Mouse (Mus musculus) hindbrain, embryonic 16.5 days (tissue): ENCODE measurements at regions not wholly inside any gene's neighbourhood (a gene's known extent, or its start where the extent isn't known, plus 50 kb on each side); places are given as distances from the start of the nearest gene placed in this dataset.

Source experiments
- ATAC-seq: fragments of 200-750 bp; cut with Nextera tagmentation; 2 replicates; pipeline ENCODE4 v1.8.0; 2017; ENCODE audit warnings: moderate TSS enrichment, moderate library complexity
- H3K27ac ChIP-seq: fragments of 300-500 bp; sonication (generic); 2 replicates; pipeline ENCODE4 v1.5.1; 2014; ENCODE audit warnings: low read depth, mild to moderate bottlenecking, control low read depth, low read length, moderate library complexity
- H3K27me3 ChIP-seq: fragments of 300-500 bp; sonication (generic); replicated peaks from 2 replicates; pipeline ENCODE4 v1.6.1; 2014; ENCODE audit warnings: low read length; ENCODE audit not compliant: control insufficient read depth, insufficient read depth
- H3K36me3 ChIP-seq: fragments of 300-500 bp; sonication (generic); 2 replicates; pipeline ENCODE4 v1.6.1; 2014; ENCODE audit warnings: mild to moderate bottlenecking, low read length, moderate library complexity, mixed read lengths; ENCODE audit not compliant: control insufficient read depth, insufficient read depth
- H3K4me1 ChIP-seq: fragments of 300-500 bp; sonication (generic); 2 replicates; pipeline ENCODE4 v1.6.1; 2014; ENCODE audit warnings: low read depth, low read length; ENCODE audit not compliant: control insufficient read depth, insufficient read depth
- H3K4me2 ChIP-seq: fragments of 300-500 bp; sonication (generic); 2 replicates; pipeline ENCODE4 v1.6.1; 2014; ENCODE audit warnings: mild to moderate bottlenecking, low read length, control low read depth, moderate library complexity
- H3K4me3 ChIP-seq: fragments of 300-500 bp; sonication (generic); 2 replicates; pipeline ENCODE4 v1.5.1; 2014; ENCODE audit warnings: mild to moderate bottlenecking, low read length, control low read depth, moderate library complexity
- H3K9ac ChIP-seq: fragments of 300-500 bp; sonication (generic); 2 replicates; pipeline ENCODE4 v1.6.1; 2014; ENCODE audit warnings: low read depth, mild to moderate bottlenecking, control low read depth, low read length, moderate library complexity
- H3K9me3 ChIP-seq: fragments of 300-500 bp; sonication (generic); 2 replicates; pipeline ENCODE4 v1.6.1; 2014; ENCODE audit warnings: mild to moderate bottlenecking, low read length, moderate library complexity; ENCODE audit not compliant: control insufficient read depth
- WGBS: fragments of 180-500 bp; shearing (Covaris S2); extraction: QIAGEN DNeasy Blood & Tissue Kit; methylation state at CpG from one replicate; pipeline ENCODE4 v1.1.7; 2014; 5-methylcytosine and 5-hydroxymethylcytosine counted together

GRCm38 (mm10) chr4:131405376-131406017 lies 432.6 kb downstream of the Ptpru start:
- H3K27me3 ChIP-seq: no peaks in the 10 kb centered on the region
- H3K4me1 ChIP-seq: peaks cover 10% of the 10 kb centered on the region; the same call in 1 of the 2 replicates
- WGBS: 48% methylated on average over 12 of the region's 12 CpGs
- no peak for ATAC-seq
- H3K36me3 ChIP-seq: no peaks in the 10 kb centered on the region
- H3K4me2 ChIP-seq: no peak overlapping the region
- H3K27ac ChIP-seq: no peak overlapping the region
- H3K9ac ChIP-seq: peak overlapping the region; percentile 27
- no peak overlapping the region for H3K4me3 ChIP-seq
- no peaks in the 10 kb centered on the region for H3K9me3 ChIP-seq

- 59% methylated on average over 3 of the region's 3 CpGs for WGBS
- no peak overlapping the region for H3K27ac ChIP-seq
- H3K4me1 ChIP-seq: peaks cover 10% of the 10 kb centered on the region
- no peaks in the 10 kb centered on the region for H3K36me3 ChIP-seq
- no peak overlapping the region for H3K4me2 ChIP-seq
- H3K9me3 ChIP-seq: no peaks in the 10 kb centered on the region
- H3K27me3 ChIP-seq: no peaks in the 10 kb centered on the region
- no peak for ATAC-seq
- H3K4me3 ChIP-seq: no peak overlapping the region
- H3K9ac ChIP-seq: no peak overlapping the region
Observed at GRCm38 (mm10) chr4:131407464-131407863, 430.6 kb downstream of the Ptpru start.

GRCm38 (mm10) chr4:131408644-131409043 lies 429.4 kb downstream of the Ptpru start:
- Histone ChIP-seq H3K4me1 (peaks cover 10% of the 10 kb centered on the region), H3K27ac (no peak overlapping the region), H3K4me2 (no peak overlapping the region), H3K27me3 (no peaks in the 10 kb centered on the region), H3K9me3 (no peaks in the 10 kb centered on the region), H3K9ac (no peak overlapping the region), H3K36me3 (no peaks in the 10 kb centered on the region), H3K4me3 (no peak overlapping the region)
- WGBS: 96% methylated on average over 1 of the region's 1 CpGs
- no peak for ATAC-seq

GRCm38 (mm10) chr4:131409805-131410204 lies 428.3 kb downstream of the Ptpru start:
- no peak overlapping the region for H3K4me3 ChIP-seq
- peaks cover 10% of the 10 kb centered on the region for H3K4me1 ChIP-seq
- no peaks in the 10 kb centered on the region for H3K27me3 ChIP-seq
- H3K36me3 ChIP-seq: no peaks in the 10 kb centered on the region
- H3K4me2 ChIP-seq: no peak overlapping the region
- 0 out of 2 replicates have a peak, but pooled peaks have one; percentile 56 for ATAC-seq
- no peaks in the 10 kb centered on the region for H3K9me3 ChIP-seq
- 28% methylated on average over 3 of the region's 3 CpGs for WGBS
- no peak overlapping the region for H3K9ac ChIP-seq
- H3K27ac ChIP-seq: no peak overlapping the region

GRCm38 (mm10) chr4:131411936-131412335 lies 426.2 kb downstream of the Ptpru start:
- WGBS: 38% methylated on average over 4 of the region's 4 CpGs
- Histone ChIP-seq H3K4me2 (no peak overlapping the region), H3K4me1 (no peaks in the 10 kb centered on the region; the same call in 1 of the 2 replicates), H3K36me3 (no peaks in the 10 kb centered on the region), H3K9me3 (no peaks in the 10 kb centered on the region), H3K27me3 (no peaks in the 10 kb centered on the region), H3K9ac (no peak overlapping the region), H3K4me3 (no peak overlapping the region), H3K27ac (no peak overlapping the region)
- no peak for ATAC-seq

GRCm38 (mm10) chr4:131413380-131413779 lies 424.7 kb downstream of the Ptpru start:
- Histone ChIP-seq H3K27ac (no peak overlapping the region), H3K9ac (no peak overlapping the region), H3K27me3 (no peaks in the 10 kb centered on the region), H3K36me3 (no peaks in the 10 kb centered on the region), H3K4me1 (no peaks in the 10 kb centered on the region; the same call in 1 of the 2 replicates), H3K4me2 (no peak overlapping the region), H3K4me3 (no peak overlapping the region), H3K9me3 (no peaks in the 10 kb centered on the region)
- 88% methylated on average over 6 of the region's 6 CpGs for WGBS
- ATAC-seq: no peak

- no peaks in the 10 kb centered on the region for H3K9me3 ChIP-seq
- H3K27me3 ChIP-seq: no peaks in the 10 kb centered on the region
- no peak overlapping the region for H3K4me2 ChIP-seq
- 77% methylated on average over 5 of the region's 5 CpGs for WGBS
- no peak overlapping the region for H3K27ac ChIP-seq
- no peak overlapping the region for H3K9ac ChIP-seq
- H3K4me1 ChIP-seq: no peaks in the 10 kb centered on the region; the same call in 1 of the 2 replicates
- ATAC-seq: no peak
- H3K36me3 ChIP-seq: no peaks in the 10 kb centered on the region
- no peak overlapping the region for H3K4me3 ChIP-seq
Observed at GRCm38 (mm10) chr4:131415453-131415852, 422.6 kb downstream of the Ptpru start.

GRCm38 (mm10) chr4:131416209-131416608 lies 421.9 kb downstream of the Ptpru start:
- no peak overlapping the region for H3K4me2 ChIP-seq
- 40% methylated on average over 3 of the region's 3 CpGs for WGBS
- H3K27ac ChIP-seq: no peak overlapping the region
- no peaks in the 10 kb centered on the region; the same call in 1 of the 2 replicates for H3K4me1 ChIP-seq
- no peaks in the 10 kb centered on the region for H3K9me3 ChIP-seq
- H3K27me3 ChIP-seq: no peaks in the 10 kb centered on the region
- no peaks in the 10 kb centered on the region for H3K36me3 ChIP-seq
- H3K9ac ChIP-seq: no peak overlapping the region
- no peak overlapping the region for H3K4me3 ChIP-seq
- ATAC-seq: no peak

GRCm38 (mm10) chr4:131417159-131417748 lies 420.8 kb downstream of the Ptpru start:
- H3K9me3 ChIP-seq: no peaks in the 10 kb centered on the region
- no peaks in the 10 kb centered on the region for H3K36me3 ChIP-seq
- no peaks in the 10 kb centered on the region; the same call in 1 of the 2 replicates for H3K4me1 ChIP-seq
- no peak overlapping the region for H3K4me3 ChIP-seq
- H3K27ac ChIP-seq: no peak overlapping the region
- no peak overlapping the region for H3K4me2 ChIP-seq
- peak; percentile 50; the same call in 1 of the 2 replicates for ATAC-seq
- H3K9ac ChIP-seq: no peak overlapping the region
- H3K27me3 ChIP-seq: no peaks in the 10 kb centered on the region
- WGBS: 70% methylated on average over 14 of the region's 14 CpGs
